Mouse (Mus musculus) embryonic facial prominence, embryonic 13.5 days (tissue): ENCODE data around the gene Rnaset2b. TPM values are rescaled to one million over a fixed set of nuclear protein-coding genes. Genes with fewer than 3 reads are reported as not detected.
"Not testable (repeated sequence)": the region's sequence is repeated elsewhere in the genome, so short reads cannot be mapped to it uniquely, and the experiment has no call there.

Experiments
- ATAC-seq: fragments of 200-750 bp; cut with Nextera tagmentation; 2 replicates; pipeline ENCODE4 v1.8.0; 2017; ENCODE audit warnings: low read depth; ENCODE audit not compliant: insufficient number of reproducible peaks, insufficient read depth, low FRiP score, low TSS enrichment
- H3K27ac ChIP-seq: fragments of 300-500 bp; sonication (generic); 2 replicates; pipeline ENCODE4 v1.5.1; 2015; ENCODE audit warnings: moderate library complexity, mild to moderate bottlenecking, inconsistent platforms
- H3K27me3 ChIP-seq: fragments of 300-500 bp; sonication (generic); 2 replicates; pipeline ENCODE4 v1.6.1; 2015; ENCODE audit warnings: mild to moderate bottlenecking, inconsistent platforms
- H3K36me3 ChIP-seq: fragments of 300-500 bp; sonication (generic); 2 replicates; pipeline ENCODE4 v1.6.1; 2015; ENCODE audit warnings: mild to moderate bottlenecking, inconsistent platforms
- H3K4me1 ChIP-seq: fragments of 300-500 bp; sonication (generic); 2 replicates; pipeline ENCODE4 v1.6.1; 2015; ENCODE audit warnings: inconsistent platforms
- H3K4me2 ChIP-seq: fragments of 300-500 bp; sonication (generic); 2 replicates; pipeline ENCODE4 v1.6.1; 2015; ENCODE audit warnings: moderate library complexity, mild to moderate bottlenecking, inconsistent platforms
- H3K4me3 ChIP-seq: fragments of 300-500 bp; sonication (generic); 2 replicates; pipeline ENCODE4 v1.5.1; 2015; ENCODE audit warnings: mild to moderate bottlenecking, inconsistent platforms
- H3K9ac ChIP-seq: fragments of 300-500 bp; sonication (generic); 2 replicates; pipeline ENCODE4 v1.6.1; 2015; ENCODE audit warnings: mild to moderate bottlenecking, inconsistent platforms
- H3K9me3 ChIP-seq: fragments of 300-500 bp; sonication (generic); 2 replicates; pipeline ENCODE4 v1.6.1; 2016; ENCODE audit warnings: inconsistent platforms
- WGBS: fragments of 180-500 bp; shearing (Covaris S2); methylation state at CpG from one replicate; pipeline ENCODE4 v1.1.7; 2015; ENCODE audit warnings: mixed read lengths; 5-methylcytosine and 5-hydroxymethylcytosine counted together
- polyA plus RNA-seq: library from polyadenylated mRNA; unstranded; fragments of >200 nt; fragmentation: Nextera tagmentation; extraction: Ambion mirVana; gene quantifications from 2 replicates; pipeline ENCODE4 v1.2.1, GENCODE M21; 2015

Rnaset2b gene
- polyA plus RNA-seq, 1 experiment from 2014 or later, result 179 TPM

- H3K4me3 ChIP-seq, H3K4me2 ChIP-seq, H3K36me3 ChIP-seq, H3K4me1 ChIP-seq, ATAC-seq, H3K27ac ChIP-seq, H3K9me3 ChIP-seq, H3K9ac ChIP-seq, H3K27me3 ChIP-seq: not testable (repeated sequence)
- 67% methylated on average over 4 of the region's 6 CpGs for WGBS
Observed at GRCm38 (mm10) chr17:6962339-6962738, 8.1 kb upstream of the Rnaset2b start.

GRCm38 (mm10) chr17:6962936-6963335, 7.5 kb upstream of the Rnaset2b start:
- not testable (repeated sequence) for H3K27me3 ChIP-seq, H3K27ac ChIP-seq, H3K4me3 ChIP-seq, ATAC-seq, H3K9ac ChIP-seq, H3K4me2 ChIP-seq, H3K9me3 ChIP-seq, H3K4me1 ChIP-seq, H3K36me3 ChIP-seq
- 67% methylated on average over 4 of the region's 4 CpGs for WGBS

- not testable (repeated sequence) for H3K27ac ChIP-seq, H3K9me3 ChIP-seq, H3K27me3 ChIP-seq, ATAC-seq, H3K4me3 ChIP-seq, H3K36me3 ChIP-seq, H3K9ac ChIP-seq, H3K4me2 ChIP-seq, H3K4me1 ChIP-seq
- WGBS, result 11% methylated on average over 6 of the region's 6 CpGs
Observed at GRCm38 (mm10) chr17:6965364-6965763, 5.1 kb upstream of the Rnaset2b start.

GRCm38 (mm10) chr17:6967673-6968072, 2.8 kb upstream of the Rnaset2b start:
- ATAC-seq, H3K27me3 ChIP-seq, H3K4me1 ChIP-seq, H3K9me3 ChIP-seq, H3K9ac ChIP-seq, H3K4me3 ChIP-seq, H3K4me2 ChIP-seq, H3K27ac ChIP-seq, H3K36me3 ChIP-seq: not testable (repeated sequence)
- whole genome bisulfite sequencing, result 20% methylated on average over 1 of the region's 1 CpGs

- not testable (repeated sequence) for ATAC-seq, H3K4me2 ChIP-seq, H3K4me3 ChIP-seq, H3K9ac ChIP-seq, H3K27ac ChIP-seq, H3K4me1 ChIP-seq, H3K36me3 ChIP-seq, H3K9me3 ChIP-seq, H3K27me3 ChIP-seq
- 83% methylated on average over 8 of the region's 8 CpGs for WGBS
Observed at GRCm38 (mm10) chr17:6971238-6971637, 804 bp downstream of the Rnaset2b start.

- not testable (repeated sequence) for H3K9me3 ChIP-seq, ATAC-seq, H3K4me3 ChIP-seq, H3K27ac ChIP-seq, H3K27me3 ChIP-seq, H3K4me1 ChIP-seq, H3K36me3 ChIP-seq, H3K4me2 ChIP-seq, H3K9ac ChIP-seq
- 59% methylated on average over 4 of the region's 4 CpGs for WGBS
Observed at GRCm38 (mm10) chr17:6972836-6973396, 2.5 kb downstream of the Rnaset2b start.

GRCm38 (mm10) chr17:6974985-6975384, 4.6 kb downstream of the Rnaset2b start:
- not testable (repeated sequence) for H3K9me3 ChIP-seq, H3K36me3 ChIP-seq, H3K4me3 ChIP-seq, H3K9ac ChIP-seq, H3K4me1 ChIP-seq, H3K27me3 ChIP-seq, H3K27ac ChIP-seq, ATAC-seq, H3K4me2 ChIP-seq
- 74% methylated on average over 3 of the region's 3 CpGs for WGBS

- H3K9me3 ChIP-seq, H3K4me1 ChIP-seq, H3K27ac ChIP-seq, H3K27me3 ChIP-seq, H3K36me3 ChIP-seq: not testable (repeated sequence)
- peak within 1 kb of the TSS; percentile 58 for H3K4me2 ChIP-seq
- peak within 1 kb of the TSS; percentile 53 for H3K4me3 ChIP-seq
- ATAC-seq, result peak; percentile 95
- peak within 1 kb of the TSS; percentile 77 for H3K9ac ChIP-seq
- 1% methylated on average over 52 of the region's 68 CpGs for WGBS
Observed at GRCm38 (mm10) chr17:6978287-6979248, 8.1 kb downstream of the Rnaset2b start, which contains the start of gene Gm49721. Gene Gm49721 (plus strand): TSS chr17:6978904.

- ATAC-seq, H3K27ac ChIP-seq: not testable (repeated sequence)
Observed at GRCm38 (mm10) chr17:6979380-6979779, 8.9 kb downstream of the Rnaset2b start.

GRCm38 (mm10) chr17:6980144-6980543, 9.7 kb downstream of the Rnaset2b start:
- not testable (repeated sequence) for ATAC-seq, H3K36me3 ChIP-seq, H3K4me3 ChIP-seq, H3K27ac ChIP-seq, H3K4me1 ChIP-seq, H3K9ac ChIP-seq, H3K4me2 ChIP-seq, H3K27me3 ChIP-seq, H3K9me3 ChIP-seq
- WGBS, result 90% methylated on average over 5 of the region's 8 CpGs

More at GRCm38 (mm10) chr17:6979380-6979779, 8.9 kb downstream of the Rnaset2b start:
- Histone ChIP-seq H3K4me2 (peak overlapping the region; percentile 58), H3K9ac (peak overlapping the region; percentile 77), H3K4me3 (peak overlapping the region; percentile 53)
- not testable (repeated sequence) for H3K9me3 ChIP-seq, H3K27me3 ChIP-seq, H3K4me1 ChIP-seq, H3K36me3 ChIP-seq
- 11% methylated on average over 5 of the region's 5 CpGs for WGBS

- H3K4me1 ChIP-seq, H3K9me3 ChIP-seq, H3K27me3 ChIP-seq, H3K9ac ChIP-seq, H3K27ac ChIP-seq, H3K36me3 ChIP-seq, H3K4me3 ChIP-seq, H3K4me2 ChIP-seq, ATAC-seq: not testable (repeated sequence)
- 98% methylated on average over 1 of the region's 1 CpGs for WGBS
Observed at GRCm38 (mm10) chr17:6986118-6986517, 15.7 kb downstream of the Rnaset2b start.

- not testable (repeated sequence) for H3K27me3 ChIP-seq, H3K4me1 ChIP-seq, H3K9me3 ChIP-seq, H3K27ac ChIP-seq, H3K4me3 ChIP-seq, H3K9ac ChIP-seq, ATAC-seq, H3K4me2 ChIP-seq, H3K36me3 ChIP-seq
- WGBS, result no CpG with 5 or more reads among the region's 6 CpGs
Observed at GRCm38 (mm10) chr17:6995504-6995903, 25.1 kb downstream of the Rnaset2b start.
